Comparison of ENCODE assay signal across 9 mouse cellular contexts in the genomic region with DNA sequence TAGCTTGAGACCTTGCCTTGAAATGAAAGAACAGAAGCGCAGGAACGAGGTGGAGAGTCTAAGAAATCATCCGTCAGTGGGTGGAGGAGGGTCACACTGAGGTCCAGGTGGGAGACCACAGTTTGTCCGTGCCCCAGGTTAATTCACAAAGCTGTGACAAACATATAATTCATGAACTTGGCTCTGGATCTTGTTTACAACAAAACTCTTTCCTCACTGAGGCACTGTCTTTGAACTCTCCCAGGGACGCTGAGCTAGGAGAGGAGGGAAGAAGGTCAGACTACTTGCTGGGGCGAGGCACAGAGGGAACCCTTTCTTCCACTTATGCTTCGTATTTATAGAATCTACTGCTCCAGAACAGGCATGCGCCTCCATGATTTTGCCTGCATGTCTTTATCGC.
DNase-seq lines count a peak whose midpoint lies in the region; ATAC-seq and TF ChIP-seq lines count a peak whose summit lies in the region.
"Had no signal": no experiment of that assay in that cellular context is flagged by ENCODE, and none has a peak within 500 bp of the region (broad histone marks: within the 10 kb centered on the region; RNA-seq: fewer than 3 reads in every experiment).

No protein-coding gene starts in this region.

- ATAC-seq in limb, embryonic 12.5 days (ENCODE audit: insufficient number of reproducible peaks, insufficient read depth, low FRiP score, low TSS enrichment, low read depth): no peak
- ATAC-seq in CD4-positive, CD25-positive, alpha-beta regulatory T cell, adult 4 months: no peak

- H3K9me3 ChIP-seq in embryonic facial prominence, embryonic 10.5 days: no peaks in the 10 kb centered on the region
- no peaks in the 10 kb centered on the region for H3K9me3 ChIP-seq in limb, embryonic 12.5 days

- no peak overlapping the region for H3K9ac ChIP-seq in limb, embryonic 12.5 days (replicated peaks)

- peak overlapping the region; percentile 75 for H3K27ac ChIP-seq in gastrocnemius, adult 2 months
- H3K27ac ChIP-seq in layer of hippocampus, adult 2 months: peak overlapping the region; percentile 84
- H3K27ac ChIP-seq in embryonic facial prominence, embryonic 10.5 days (replicated peaks): peak overlapping the region; percentile 58; the same call in 1 of the 2 replicates
- H3K27ac ChIP-seq in limb, embryonic 12.5 days: peak overlapping the region; percentile 47; the same call in 1 of the 2 replicates

- WGBS in embryonic facial prominence, embryonic 10.5 days: 82% methylated on average over 9 of the region's 9 CpGs
- 72% methylated on average over 9 of the region's 9 CpGs for WGBS in limb, embryonic 12.5 days

- intact Hi-C loops in gastrocnemius, adult 2 months (cut with DNase I): no loop called here

- peaks cover 55% of the 10 kb centered on the region for H3K4me1 ChIP-seq in embryonic facial prominence, embryonic 10.5 days
- peaks cover 46% of the 10 kb centered on the region for H3K4me1 ChIP-seq in limb, embryonic 12.5 days (replicated peaks)

- no peak for DNase-seq in gastrocnemius, adult 2 months
- no peak for DNase-seq in gastrocnemius, adult 8-10 months (ENCODE audit: low spot score in 2 of 2)
- no peak for DNase-seq in layer of hippocampus, adult 2 months (ENCODE audit: low spot score in 2 of 2)
- no peak for DNase-seq in layer of hippocampus, adult 9-10 months (ENCODE audit: low spot score)
- no peak for DNase-seq in embryonic facial prominence, embryonic 10.5 days (ENCODE audit: low spot score)
- no peak for DNase-seq in liver

- no peak overlapping the region for H3K4me3 ChIP-seq in gastrocnemius, adult 2 months
- no peak overlapping the region for H3K4me3 ChIP-seq in layer of hippocampus, adult 2 months
- no peak overlapping the region for H3K4me3 ChIP-seq in embryonic facial prominence, embryonic 10.5 days
- H3K4me3 ChIP-seq in limb, embryonic 12.5 days (replicated peaks): no peak overlapping the region

- H3K36me3 ChIP-seq in embryonic facial prominence, embryonic 10.5 days (replicated peaks): 0 out of 2 replicates have a peak, but pooled peaks cover 4% of the 10 kb centered on the region
- H3K36me3 ChIP-seq in limb, embryonic 12.5 days: peaks cover 4% of the 10 kb centered on the region; the same call in 1 of the 2 replicates

- no peak overlapping the region for H3K4me2 ChIP-seq in limb, embryonic 12.5 days

- no peak for TF ChIP-seq CTCF in gastrocnemius, adult 2 months (IDR thresholded peaks at IDR 0.05)
- TF ChIP-seq CTCF in layer of hippocampus, adult 2 months (conservative IDR thresholded peaks at IDR 0.05): no peak

- no peaks in the 10 kb centered on the region for H3K27me3 ChIP-seq in embryonic facial prominence, embryonic 10.5 days (replicated peaks; ENCODE audit: low read depth, poor library complexity, severe bottlenecking)
- H3K27me3 ChIP-seq in limb, embryonic 12.5 days: no peaks in the 10 kb centered on the region
- H3K27me3 ChIP-seq: Patski had no signal
